Mouse (Mus musculus): ENCODE data around the gene Nxph4.

DNA sequence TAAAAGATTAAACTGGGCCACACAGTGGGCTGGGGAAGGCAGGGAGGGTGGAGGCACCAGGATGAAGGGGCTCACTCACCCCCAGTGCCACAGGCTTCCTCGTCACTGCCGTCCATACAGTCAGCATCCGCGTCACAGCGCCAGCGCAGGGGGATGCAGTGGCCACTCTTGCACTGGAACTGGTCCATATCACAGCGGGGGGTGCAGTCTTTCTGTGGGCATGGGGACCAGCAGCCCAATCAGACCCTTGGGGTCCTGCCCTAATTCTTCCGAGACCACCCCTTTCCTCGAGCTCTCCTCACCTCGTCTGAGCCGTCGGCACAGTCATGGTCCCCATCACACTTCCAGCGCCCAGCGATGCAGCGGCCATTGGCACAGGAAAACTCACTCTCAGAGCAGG, 13.9 kb upstream of the Nxph4 start:
- TF ChIP-seq EP300 (IDR thresholded peaks at IDR 0.05; ENCODE audit: low read depth), result no peak
- no peak for TF ChIP-seq CTCF (IDR thresholded peaks at IDR 0.05; ENCODE audit: low read depth)
